Mouse (Mus musculus): ENCODE measurements around the gene Cdhr1. TPM values are rescaled to one million over a fixed set of nuclear protein-coding genes. Genes with fewer than 3 reads are reported as not detected.

The Cdhr1 gene
- polyA plus RNA-seq, 1 experiment from 2014 or later: not detected

DNA sequence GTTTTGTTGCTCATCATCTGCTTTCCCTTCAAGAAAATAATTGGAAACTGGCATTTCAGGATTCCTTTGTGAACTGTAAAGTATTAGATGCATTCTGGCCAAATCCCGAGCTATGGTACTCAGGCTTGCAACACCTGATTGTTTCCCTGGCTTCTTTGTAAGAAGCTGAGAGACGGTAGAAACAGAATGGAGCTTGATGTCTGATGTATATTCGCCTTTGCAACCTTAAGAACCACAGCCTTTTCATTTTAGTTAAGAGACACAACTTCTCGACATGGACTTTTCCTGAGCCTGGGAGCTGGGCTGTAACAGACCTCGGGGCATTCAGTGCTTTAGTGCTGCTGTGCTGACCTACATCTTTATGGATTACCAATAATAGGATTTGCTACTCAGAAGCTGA, 30.5 kb downstream of the Cdhr1 start, which contains the start of gene Lrit2:
Gene Lrit2 (plus strand): TSS at position 301 of the 400 bp plus-strand sequence.
- DNase-seq (no peak), ATAC-seq (ENCODE audit: low read depth) (no peak)
- H3K9ac ChIP-seq: no peak within 1 kb of the TSS
- 61% methylated on average over 5 of the region's 5 CpGs for WGBS (ENCODE audit: insufficient replicate concordance)
- H3K4me3 ChIP-seq (replicated peaks): no peak within 1 kb of the TSS
- no peak within 1 kb of the TSS for H3K4me2 ChIP-seq
- H3K9me3 ChIP-seq (replicated peaks): no peaks in the 10 kb centered on the region
- H3K4me1 ChIP-seq (replicated peaks): no peaks in the 10 kb centered on the region
- H3K27me3 ChIP-seq: no peaks in the 10 kb centered on the region
- H3K36me3 ChIP-seq: no peaks in the 10 kb centered on the region
- H3K27ac ChIP-seq: no peak within 1 kb of the TSS

DNA sequence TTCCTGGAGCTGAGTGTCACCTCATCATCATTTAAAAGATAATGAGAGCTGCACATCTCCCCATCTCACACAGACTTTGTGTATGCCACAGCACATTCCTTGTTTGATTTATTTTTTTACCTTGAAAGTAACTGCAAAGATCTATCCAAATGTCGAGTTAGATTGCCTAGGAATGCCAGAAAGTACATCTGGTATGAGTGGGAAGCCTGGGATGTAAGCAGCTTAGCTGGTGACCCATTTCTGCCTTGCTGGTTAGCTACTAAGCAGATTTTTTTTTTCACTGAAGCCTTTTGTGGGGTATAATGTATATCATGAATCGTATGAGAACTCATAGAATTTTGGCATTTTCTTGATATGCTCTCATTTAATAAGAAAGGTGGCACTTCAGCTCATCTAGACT, 31.5 kb downstream of the Cdhr1 start:
- Histone ChIP-seq H3K36me3 (no peaks in the 10 kb centered on the region), H3K27me3 (no peaks in the 10 kb centered on the region), H3K4me3 (replicated peaks) (no peak overlapping the region), H3K27ac (no peak overlapping the region), H3K9me3 (replicated peaks) (no peaks in the 10 kb centered on the region), H3K9ac (no peak overlapping the region), H3K4me1 (replicated peaks) (no peaks in the 10 kb centered on the region), H3K4me2 (no peak overlapping the region)
- ATAC-seq (ENCODE audit: low read depth): no peak
- 40% methylated on average over 2 of the region's 2 CpGs for whole genome bisulfite sequencing (ENCODE audit: insufficient replicate concordance)
- no peak for DNase-seq

DNA sequence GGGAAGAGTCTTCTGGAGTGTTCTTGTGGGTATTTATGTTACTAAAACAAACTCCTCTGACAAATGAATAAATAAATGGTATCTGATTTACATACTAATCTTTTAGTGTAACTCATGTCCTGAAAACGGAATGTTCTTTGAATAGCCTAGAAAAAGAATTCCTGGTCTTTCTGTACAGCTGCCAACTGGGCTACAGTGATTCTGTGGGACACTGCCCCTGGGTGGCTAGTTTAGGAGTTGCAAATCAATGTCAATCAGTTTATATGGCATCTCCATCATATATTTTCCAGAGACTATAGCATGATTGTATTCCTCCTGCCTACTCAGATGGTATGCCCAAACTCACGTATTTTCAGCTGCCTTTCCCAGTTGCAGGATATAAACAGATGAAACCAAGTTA, 33.3 kb downstream of the Cdhr1 start:
- Histone ChIP-seq H3K4me1 (replicated peaks) (no peaks in the 10 kb centered on the region), H3K27me3 (no peaks in the 10 kb centered on the region), H3K4me3 (replicated peaks) (no peak overlapping the region), H3K9me3 (replicated peaks) (no peaks in the 10 kb centered on the region), H3K9ac (no peak overlapping the region), H3K36me3 (no peaks in the 10 kb centered on the region), H3K4me2 (no peak overlapping the region), H3K27ac (no peak overlapping the region)
- DNase-seq: no peak
- WGBS (ENCODE audit: insufficient replicate concordance): 38% methylated on average over 2 of the region's 2 CpGs
- ATAC-seq (ENCODE audit: low read depth): no peak

DNA sequence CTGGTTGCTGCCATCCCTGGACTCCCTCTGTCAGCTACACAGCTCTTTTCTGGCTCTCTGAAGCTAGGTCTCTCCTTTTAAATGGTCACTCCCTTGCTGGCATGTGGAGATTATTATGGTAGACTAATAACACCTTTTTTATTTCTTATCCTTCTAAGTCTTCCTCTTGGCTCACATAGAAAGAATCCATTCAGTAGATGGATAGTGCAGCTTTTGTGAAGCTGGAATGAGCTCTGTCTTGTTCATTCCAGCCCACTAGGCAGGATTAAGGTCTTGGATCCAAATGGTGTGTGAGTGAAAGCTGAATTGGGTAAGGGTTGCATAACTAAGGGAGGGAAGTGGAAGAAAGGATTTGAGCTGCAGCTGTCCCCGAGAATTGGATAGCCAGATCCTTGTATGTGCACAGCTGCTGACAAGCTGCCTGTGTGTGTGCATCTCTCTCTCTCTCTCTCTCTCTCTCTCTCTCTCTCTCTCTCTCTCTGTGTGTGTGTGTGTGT, 49.2 kb downstream of the Cdhr1 start, which contains the start of gene Rgr:
Gene Rgr (minus strand): TSS at position 51 of the 497 bp plus-strand sequence.
- Histone ChIP-seq H3K9ac (no peak within 1 kb of the TSS), H3K36me3 (no peaks in the 10 kb centered on the region), H3K27me3 (no peaks in the 10 kb centered on the region), H3K9me3 (replicated peaks) (no peaks in the 10 kb centered on the region), H3K4me3 (replicated peaks) (no peak within 1 kb of the TSS), H3K4me1 (replicated peaks) (no peaks in the 10 kb centered on the region), H3K4me2 (no peak within 1 kb of the TSS), H3K27ac (no peak within 1 kb of the TSS)
- DNase-seq (no peak), ATAC-seq (ENCODE audit: low read depth) (no peak)
- 50% methylated on average over 1 of the region's 1 CpGs for WGBS (ENCODE audit: insufficient replicate concordance)

DNA sequence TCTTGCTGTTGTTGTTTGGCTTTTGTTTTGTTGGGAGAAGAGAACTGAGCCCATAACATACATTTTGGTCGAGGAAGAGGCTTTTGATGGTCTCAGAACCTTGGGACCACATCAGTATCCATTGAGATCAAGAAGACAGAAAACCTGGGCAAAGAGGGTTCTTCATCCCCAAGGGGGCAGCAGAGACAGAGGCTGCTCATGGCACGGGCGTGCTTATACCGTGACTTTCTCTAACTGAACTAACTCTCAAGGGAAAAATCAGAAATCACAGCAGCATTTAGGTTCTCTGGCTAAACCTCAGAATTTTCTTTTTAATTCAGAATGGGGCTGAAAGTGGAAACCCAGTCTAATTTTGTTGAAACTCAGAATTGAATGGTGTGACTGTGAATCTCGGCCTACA, 63.7 kb downstream of the Cdhr1 start:
- Histone ChIP-seq H3K27me3 (no peaks in the 10 kb centered on the region), H3K36me3 (no peaks in the 10 kb centered on the region), H3K9me3 (replicated peaks) (no peaks in the 10 kb centered on the region), H3K4me2 (no peak overlapping the region), H3K4me1 (replicated peaks) (no peaks in the 10 kb centered on the region), H3K4me3 (replicated peaks) (no peak overlapping the region), H3K27ac (no peak overlapping the region), H3K9ac (no peak overlapping the region)
- 41% methylated on average over 5 of the region's 5 CpGs for WGBS (ENCODE audit: insufficient replicate concordance)
- DNase-seq (no peak), ATAC-seq (ENCODE audit: low read depth) (no peak)

DNA sequence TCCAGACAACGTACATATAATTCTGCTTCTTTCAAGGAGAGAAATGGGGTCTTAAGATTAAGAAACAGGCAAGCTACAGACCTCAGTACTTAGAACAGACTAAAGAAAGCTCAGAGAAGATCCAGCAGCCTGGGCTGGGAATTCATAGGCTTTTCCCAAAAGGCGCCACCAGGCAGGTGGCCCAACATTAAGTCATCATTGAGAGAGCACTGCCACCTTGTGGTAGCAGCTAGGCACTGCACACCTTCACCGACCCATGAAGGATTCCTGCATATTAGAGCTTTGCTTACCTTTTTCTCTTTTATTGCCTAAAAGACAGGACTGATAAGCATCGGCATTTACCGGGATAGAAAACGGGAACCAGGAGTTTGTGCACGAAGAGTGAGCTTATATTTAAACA, 64.9 kb downstream of the Cdhr1 start:
- Histone ChIP-seq H3K27ac (no peak overlapping the region), H3K9ac (no peak overlapping the region), H3K9me3 (replicated peaks) (no peaks in the 10 kb centered on the region), H3K4me3 (replicated peaks) (no peak overlapping the region), H3K4me2 (no peak overlapping the region), H3K27me3 (no peaks in the 10 kb centered on the region), H3K36me3 (no peaks in the 10 kb centered on the region), H3K4me1 (replicated peaks) (no peaks in the 10 kb centered on the region)
- no peak for ATAC-seq (ENCODE audit: low read depth)
- no peak for DNase-seq
- 16% methylated on average over 7 of the region's 7 CpGs for WGBS (ENCODE audit: insufficient replicate concordance)

DNA sequence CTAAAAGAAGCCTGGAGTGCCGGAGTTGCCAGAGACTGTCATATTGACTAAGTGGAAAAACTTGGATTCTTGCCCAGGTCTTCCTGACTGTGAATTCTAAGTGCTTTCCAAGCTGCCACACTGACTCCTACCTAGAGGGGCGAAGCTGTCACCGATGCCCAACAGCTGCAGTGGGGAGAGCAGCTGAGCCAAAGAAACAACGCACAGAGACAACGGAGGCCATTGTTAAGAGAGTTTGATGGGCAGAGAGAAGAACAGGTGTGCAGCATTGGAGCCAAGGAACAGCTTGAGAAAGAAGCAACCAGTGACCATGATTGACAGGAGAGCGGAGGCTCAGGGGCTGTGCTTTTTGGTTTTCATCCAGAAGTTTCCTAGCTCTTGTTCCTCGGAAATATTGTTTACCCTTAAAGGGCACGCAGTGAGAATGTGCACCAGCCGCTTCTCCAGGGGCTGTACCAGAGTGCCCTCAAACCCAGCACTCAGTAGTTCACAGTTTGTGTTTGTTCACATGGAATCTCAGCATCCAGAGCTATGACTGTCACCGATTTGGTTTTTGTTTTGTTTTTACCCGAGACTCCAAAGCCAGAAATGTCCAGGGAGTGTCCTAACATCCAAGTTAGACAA, 65.6 kb downstream of the Cdhr1 start:
- no peaks in the 10 kb centered on the region for H3K27me3 ChIP-seq
- H3K9me3 ChIP-seq (replicated peaks): no peaks in the 10 kb centered on the region
- WGBS (ENCODE audit: insufficient replicate concordance): 70% methylated on average over 11 of the region's 11 CpGs
- no peak overlapping the region for H3K27ac ChIP-seq
- H3K4me1 ChIP-seq (replicated peaks): no peaks in the 10 kb centered on the region
- H3K4me2 ChIP-seq: no peak overlapping the region
- no peak for ATAC-seq (ENCODE audit: low read depth)
- H3K4me3 ChIP-seq (replicated peaks): no peak overlapping the region
- no peaks in the 10 kb centered on the region for H3K36me3 ChIP-seq
- no peak for DNase-seq
- no peak overlapping the region for H3K9ac ChIP-seq

DNA sequence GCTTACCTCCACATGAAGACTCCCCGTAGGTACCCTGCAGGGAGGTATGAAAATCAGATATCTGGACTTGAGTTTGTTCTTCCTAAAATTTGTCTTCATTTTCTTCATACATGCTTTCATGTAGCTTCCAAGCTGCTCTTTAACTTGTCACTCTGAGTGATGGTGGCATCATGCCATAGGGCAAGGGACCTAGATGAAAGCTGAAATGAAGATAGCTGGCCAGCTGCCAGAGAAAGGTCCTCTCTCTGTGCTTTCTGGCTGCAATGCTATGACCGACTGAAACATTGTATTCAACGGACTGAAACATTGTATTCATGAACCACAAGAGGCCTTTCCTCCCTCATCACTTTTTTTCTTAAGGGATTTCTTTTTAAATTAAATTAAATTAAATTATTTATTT, 69.6 kb downstream of the Cdhr1 start:
- Histone ChIP-seq H3K4me1 (replicated peaks) (no peaks in the 10 kb centered on the region), H3K4me3 (replicated peaks) (no peak overlapping the region), H3K27me3 (no peaks in the 10 kb centered on the region), H3K9ac (no peak overlapping the region), H3K36me3 (no peaks in the 10 kb centered on the region), H3K4me2 (no peak overlapping the region), H3K27ac (no peak overlapping the region), H3K9me3 (replicated peaks) (no peaks in the 10 kb centered on the region)
- DNase-seq (no peak), ATAC-seq (ENCODE audit: low read depth) (no peak)
- 65% methylated on average over 3 of the region's 3 CpGs for WGBS (ENCODE audit: insufficient replicate concordance)

DNA sequence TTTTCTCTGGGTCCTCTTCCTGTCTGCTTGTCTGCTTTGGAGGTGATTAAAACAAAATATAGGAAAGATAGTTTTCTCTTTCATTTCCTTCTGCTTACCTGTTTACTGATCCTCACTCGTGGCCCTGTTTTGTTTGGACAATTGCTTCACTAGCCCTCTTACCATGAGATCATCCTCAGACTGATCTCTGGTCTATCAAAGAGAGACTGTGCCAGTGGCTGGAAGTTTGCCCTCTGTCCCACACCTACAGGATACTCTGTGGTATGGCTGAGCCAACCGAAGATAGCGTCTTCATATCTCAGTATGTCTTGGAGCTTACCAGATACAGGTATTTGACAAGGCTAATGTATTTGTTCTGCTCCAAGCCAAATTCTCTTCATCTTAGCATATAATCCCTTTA, 70.2 kb downstream of the Cdhr1 start:
- no peaks in the 10 kb centered on the region for H3K9me3 ChIP-seq (replicated peaks)
- no peak for DNase-seq
- no peaks in the 10 kb centered on the region for H3K4me1 ChIP-seq (replicated peaks)
- no peaks in the 10 kb centered on the region for H3K36me3 ChIP-seq
- no peak overlapping the region for H3K4me2 ChIP-seq
- no peak overlapping the region for H3K4me3 ChIP-seq (replicated peaks)
- WGBS (ENCODE audit: insufficient replicate concordance): 73% methylated on average over 3 of the region's 3 CpGs
- H3K9ac ChIP-seq: no peak overlapping the region
- no peak for ATAC-seq (ENCODE audit: low read depth)
- H3K27me3 ChIP-seq: no peaks in the 10 kb centered on the region
- H3K27ac ChIP-seq: no peak overlapping the region

Other genes with a start within 250 kb of the Cdhr1 start
- 5.7 and 6.4 TPM in 2 replicates for gene Ccser2, start 129.6 kb downstream of the Cdhr1 start, polyA plus RNA-seq (2015; fragmentation: Nextera tagmentation; extraction: Ambion mirVana)
- gene Rgr, start 49.4 kb downstream of the Cdhr1 start, polyA plus RNA-seq (2015; fragmentation: Nextera tagmentation; extraction: Ambion mirVana): not detected in 2 replicates
- not detected in 2 replicates for gene Lrit1, start 43.5 kb downstream of the Cdhr1 start, polyA plus RNA-seq (2015; fragmentation: Nextera tagmentation; extraction: Ambion mirVana)
- not detected in 2 replicates for gene Lrit2, start 30.4 kb downstream of the Cdhr1 start, polyA plus RNA-seq (2015; fragmentation: Nextera tagmentation; extraction: Ambion mirVana)
- gene 2610528A11Rik, start 15.7 kb upstream of the Cdhr1 start, polyA plus RNA-seq (2015; fragmentation: Nextera tagmentation; extraction: Ambion mirVana): 0.18 and 0.30 TPM in 2 replicates
- 265 and 293 TPM in 2 replicates for gene Ghitm, start 36.9 kb upstream of the Cdhr1 start, polyA plus RNA-seq (2015; fragmentation: Nextera tagmentation; extraction: Ambion mirVana)